Mouse (Mus musculus) hematopoietic stem cell, adult 5-6 weeks (primary cell): ENCODE data around the gene Pmp22. TPM values are rescaled to one million over a fixed set of nuclear protein-coding genes. Genes with fewer than 3 reads are reported as not detected.

ENCODE experiments used
- ATAC-seq, 2 experiments: fragments of 125-278 bp in 1 of 2; replicated peaks in 1 of 2; 2 replicates each; pipeline ENCODE4 v1.8.0; 2016 to 2017; ENCODE audit warnings: inconsistent platforms in 2 of 2, mild to moderate bottlenecking in 2 of 2, moderate number of reproducible peaks in 2 of 2, low read depth in 1 of 2, moderate TSS enrichment in 1 of 2; ENCODE audit not compliant: low FRiP score in 2 of 2, poor library complexity in 2 of 2, severe bottlenecking in 2 of 2, insufficient read depth in 1 of 2, low TSS enrichment in 1 of 2
- total RNA-seq: library from RNA; stranded (forward); fragments of 172-1452, 232-1000 nt; gene quantifications from 2 replicates; pipeline ENCODE4 v1.2.3, GENCODE M21; 2017

The Pmp22 gene
- total RNA-seq, 1 experiment from 2014 or later, result not detected

- ATAC-seq, result no peak
These were observed 5.9 kb upstream of the Pmp22 start for GRCm38 (mm10) chr11:63122776-63123350.

GRCm38 (mm10) chr11:63124316-63124715 lies 4.5 kb upstream of the Pmp22 start:
- ATAC-seq, result no peak

- ATAC-seq, result no peak
These were observed 2.8 kb upstream of the Pmp22 start for GRCm38 (mm10) chr11:63125832-63126456.

GRCm38 (mm10) chr11:63126976-63127375 lies 1.8 kb upstream of the Pmp22 start:
- no peak for ATAC-seq

- ATAC-seq, result no peak
These were observed 1.3 kb upstream of the Pmp22 start for GRCm38 (mm10) chr11:63127513-63127912.

GRCm38 (mm10) chr11:63129375-63129774 lies 593 bp downstream of the Pmp22 start:
- 0 out of 4 replicates have a peak, but pooled peaks of 1 of the 2 experiments have one; percentile 17 for ATAC-seq

GRCm38 (mm10) chr11:63129840-63130239 lies 1.1 kb downstream of the Pmp22 start:
- ATAC-seq, result no peak

- no peak for ATAC-seq
These were observed 1.7 kb downstream of the Pmp22 start for GRCm38 (mm10) chr11:63130497-63130896.

- ATAC-seq, result no peak
These were observed 2.4 kb downstream of the Pmp22 start for GRCm38 (mm10) chr11:63131001-63131692.

- no peak for ATAC-seq
These were observed 2.9 kb downstream of the Pmp22 start for GRCm38 (mm10) chr11:63131693-63132040.

GRCm38 (mm10) chr11:63132151-63132500 lies 3.3 kb downstream of the Pmp22 start:
- no peak for ATAC-seq

GRCm38 (mm10) chr11:63132501-63133435 lies 4.0 kb downstream of the Pmp22 start:
- ATAC-seq, result no peak

- ATAC-seq, result no peak
These were observed 5.2 kb downstream of the Pmp22 start for GRCm38 (mm10) chr11:63134021-63134420.

GRCm38 (mm10) chr11:63134742-63135482 lies 6.1 kb downstream of the Pmp22 start:
- no peak for ATAC-seq

- ATAC-seq, result peak; percentile 77 to 80
These were observed 6.8 kb downstream of the Pmp22 start for GRCm38 (mm10) chr11:63135622-63136021.

- ATAC-seq, result no peak
These were observed 7.4 kb downstream of the Pmp22 start for GRCm38 (mm10) chr11:63136205-63136604.

GRCm38 (mm10) chr11:63136836-63137416 lies 8.1 kb downstream of the Pmp22 start:
- ATAC-seq, result no peak
